Mouse (Mus musculus) common myeloid progenitor, adult 5-6 weeks (primary cell): ENCODE results near the gene Lrp3. TPM values are rescaled to one million over a fixed set of nuclear protein-coding genes. Genes with fewer than 3 reads are reported as not detected.

Experiments
- ATAC-seq: replicated peaks from 2 replicates; pipeline ENCODE4 v1.8.0; 2016; ENCODE audit warnings: low read depth, mild to moderate bottlenecking, moderate TSS enrichment, inconsistent platforms; ENCODE audit not compliant: poor library complexity, severe bottlenecking
- total RNA-seq: library from RNA; stranded (forward); fragments of 200-1000, 187-1606 nt; gene quantifications from 2 replicates; pipeline ENCODE4 v1.2.3, GENCODE M21; 2017

Gene Lrp3
- total RNA-seq, 1 experiment from 2014 or later = 0.14 TPM

GRCm38 (mm10) chr7:35197022-35197421 is 18.3 kb downstream of the Lrp3 start:
- no peak for ATAC-seq

GRCm38 (mm10) chr7:35191276-35191675 is 24.0 kb downstream of the Lrp3 start:
- ATAC-seq = no peak

GRCm38 (mm10) chr7:35189699-35190098 is 25.6 kb downstream of the Lrp3 start:
- no peak for ATAC-seq

GRCm38 (mm10) chr7:35185889-35186569 is 29.3 kb downstream of the Lrp3 start, which contains the start of gene Slc7a10:
Gene Slc7a10, plus strand, starts transcription at chr7:35186385.
- ATAC-seq = 0 out of 2 replicates have a peak, but pooled peaks have one; percentile 32

GRCm38 (mm10) chr7:35184833-35185724 is 30.2 kb downstream of the Lrp3 start:
- ATAC-seq = 0 out of 2 replicates have a peak, but pooled peaks have one; percentile 39

GRCm38 (mm10) chr7:35176412-35177381 is 38.6 kb downstream of the Lrp3 start:
- peak; percentile 43 for ATAC-seq

- no peak for ATAC-seq
These were observed 39.8 kb downstream of the Lrp3 start for GRCm38 (mm10) chr7:35175533-35175932.

GRCm38 (mm10) chr7:35172519-35172918 is 42.8 kb downstream of the Lrp3 start:
- no peak for ATAC-seq

GRCm38 (mm10) chr7:35171867-35172382 is 43.4 kb downstream of the Lrp3 start:
- ATAC-seq = peak; percentile 78

GRCm38 (mm10) chr7:35169341-35169740 is 46.0 kb downstream of the Lrp3 start:
- ATAC-seq = peak; percentile 75

GRCm38 (mm10) chr7:35167925-35168324 is 47.4 kb downstream of the Lrp3 start:
- no peak for ATAC-seq

GRCm38 (mm10) chr7:35166988-35167387 is 48.3 kb downstream of the Lrp3 start:
- no peak for ATAC-seq

- no peak for ATAC-seq
These were observed 51.2 kb downstream of the Lrp3 start for GRCm38 (mm10) chr7:35164131-35164530.

- ATAC-seq = 0 out of 2 replicates have a peak, but pooled peaks have one; percentile 15
These were observed 51.7 kb downstream of the Lrp3 start for GRCm38 (mm10) chr7:35163600-35163999.

GRCm38 (mm10) chr7:35162443-35162842 is 52.9 kb downstream of the Lrp3 start:
- no peak for ATAC-seq

- ATAC-seq = peak; percentile 21; the same call in 1 of the 2 replicates
These were observed 57.8 kb downstream of the Lrp3 start for GRCm38 (mm10) chr7:35157512-35157911.

- peak; percentile 80 for ATAC-seq
These were observed 58.5 kb downstream of the Lrp3 start for GRCm38 (mm10) chr7:35156561-35157477.

- 0 out of 2 replicates have a peak, but pooled peaks have one; percentile 4 for ATAC-seq
These were observed 60.8 kb downstream of the Lrp3 start for GRCm38 (mm10) chr7:35154449-35154848.
